Mouse (Mus musculus) hindbrain, embryonic 12.5 days (tissue): ENCODE results near the gene Serinc3. TPM values are rescaled to one million over a fixed set of nuclear protein-coding genes. Genes with fewer than 3 reads are reported as not detected.
"Not testable (repeated sequence)": the region's sequence is repeated elsewhere in the genome, so short reads cannot be mapped to it uniquely, and the experiment has no call there.

Experiments
- ATAC-seq: fragments of 200-750 bp; cut with Nextera tagmentation; 2 replicates; pipeline ENCODE4 v1.8.0; 2017; ENCODE audit warnings: moderate TSS enrichment; ENCODE audit not compliant: low FRiP score
- H3K27ac ChIP-seq: fragments of 300-500 bp; sonication (generic); 2 replicates; pipeline ENCODE4 v1.5.1; 2016; ENCODE audit warnings: mild to moderate bottlenecking
- H3K27me3 ChIP-seq: fragments of 300-500 bp; sonication (generic); 2 replicates; pipeline ENCODE4 v1.6.1; 2016; ENCODE audit warnings: mild to moderate bottlenecking
- H3K36me3 ChIP-seq: fragments of 300-500 bp; sonication (generic); 2 replicates; pipeline ENCODE4 v1.6.1; 2016; ENCODE audit warnings: mild to moderate bottlenecking
- H3K4me1 ChIP-seq: fragments of 300-500 bp; sonication (generic); 2 replicates; pipeline ENCODE4 v1.6.1; 2016
- H3K4me2 ChIP-seq: fragments of 300-500 bp; sonication (generic); replicated peaks from 2 replicates; pipeline ENCODE4 v1.6.1; 2016; ENCODE audit warnings: mild to moderate bottlenecking
- H3K4me3 ChIP-seq: fragments of 300-500 bp; sonication (generic); 2 replicates; pipeline ENCODE4 v1.5.1; 2016; ENCODE audit warnings: mild to moderate bottlenecking
- H3K9ac ChIP-seq: fragments of 300-500 bp; sonication (generic); 2 replicates; pipeline ENCODE4 v1.6.1; 2016; ENCODE audit warnings: mild to moderate bottlenecking, moderate library complexity
- H3K9me3 ChIP-seq: fragments of 300-500 bp; sonication (generic); replicated peaks from 2 replicates; pipeline ENCODE4 v1.6.1; 2016; ENCODE audit warnings: mild to moderate bottlenecking
- WGBS: fragments of 180-500 bp; shearing (Covaris S2); methylation state at CpG from one replicate; pipeline ENCODE4 v1.1.7; 2016; 5-methylcytosine and 5-hydroxymethylcytosine counted together
- polyA plus RNA-seq: library from polyadenylated mRNA; unstranded; fragments of >200 nt; fragmentation: Nextera tagmentation; extraction: Ambion mirVana; gene quantifications from 2 replicates; pipeline ENCODE4 v1.2.1, GENCODE M21; 2016

Serinc3 gene
- polyA plus RNA-seq, 1 experiment from 2014 or later, result 36.2 TPM

DNA sequence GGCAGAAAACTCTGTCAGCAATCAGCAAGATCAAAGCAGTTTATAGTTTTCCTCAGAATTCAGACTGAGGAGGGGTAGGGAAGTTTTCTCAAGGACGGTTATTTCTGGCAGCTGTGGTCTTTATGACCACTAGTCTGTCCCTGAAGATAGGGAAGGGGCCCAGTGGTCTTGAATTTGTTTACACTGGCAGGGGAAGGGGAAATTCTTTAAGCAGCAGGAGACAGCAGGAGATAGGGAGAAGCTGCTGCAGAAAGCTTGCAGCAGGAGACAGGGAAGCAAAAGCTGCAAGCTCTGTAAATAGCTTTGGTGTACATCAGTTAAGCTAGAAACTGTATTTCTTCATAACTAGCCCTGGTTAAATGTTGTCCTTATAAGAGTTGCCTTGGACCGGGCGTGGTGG is 3.2 kb downstream of the Serinc3 start:
- 83% methylated on average over 3 of the region's 3 CpGs for WGBS
- Histone ChIP-seq H3K9me3 (no peaks in the 10 kb centered on the region), H3K4me2 (no peak overlapping the region; the same call in 1 of the 2 replicates), H3K9ac (no peak overlapping the region; the same call in 1 of the 2 replicates), H3K27me3 (no peaks in the 10 kb centered on the region), H3K4me3 (no peak overlapping the region), H3K36me3 (no peaks in the 10 kb centered on the region), H3K4me1 (peaks cover 18% of the 10 kb centered on the region), H3K27ac (no peak overlapping the region)
- no peak for ATAC-seq

DNA sequence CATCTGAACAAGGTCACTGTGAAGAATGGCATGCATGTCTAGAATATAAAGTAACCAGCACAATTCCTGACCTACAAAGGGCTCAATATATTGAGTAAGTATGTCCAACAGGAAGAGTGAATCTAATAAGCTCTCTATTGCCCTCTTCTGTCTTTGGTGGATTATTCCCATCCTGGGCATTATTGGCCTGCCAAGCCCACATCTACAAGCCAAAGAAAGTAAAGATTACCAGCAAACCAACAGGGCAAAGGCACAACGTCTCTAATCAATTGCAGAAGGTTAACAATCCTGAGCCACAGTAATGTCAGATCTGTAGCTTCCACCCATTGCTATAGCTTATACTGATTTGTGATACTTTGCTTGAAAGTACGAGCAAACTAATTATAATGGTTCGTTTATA is 4.4 kb downstream of the Serinc3 start:
- no peaks in the 10 kb centered on the region for H3K9me3 ChIP-seq
- no peak overlapping the region for H3K4me2 ChIP-seq
- ATAC-seq, result no peak
- H3K27me3 ChIP-seq, result no peaks in the 10 kb centered on the region
- no peak overlapping the region for H3K27ac ChIP-seq
- H3K36me3 ChIP-seq, result peaks cover 2% of the 10 kb centered on the region; the same call in 1 of the 2 replicates
- 87% methylated on average over 3 of the region's 3 CpGs for WGBS
- no peak overlapping the region for H3K9ac ChIP-seq
- no peak overlapping the region for H3K4me3 ChIP-seq
- peaks cover 18% of the 10 kb centered on the region for H3K4me1 ChIP-seq

DNA sequence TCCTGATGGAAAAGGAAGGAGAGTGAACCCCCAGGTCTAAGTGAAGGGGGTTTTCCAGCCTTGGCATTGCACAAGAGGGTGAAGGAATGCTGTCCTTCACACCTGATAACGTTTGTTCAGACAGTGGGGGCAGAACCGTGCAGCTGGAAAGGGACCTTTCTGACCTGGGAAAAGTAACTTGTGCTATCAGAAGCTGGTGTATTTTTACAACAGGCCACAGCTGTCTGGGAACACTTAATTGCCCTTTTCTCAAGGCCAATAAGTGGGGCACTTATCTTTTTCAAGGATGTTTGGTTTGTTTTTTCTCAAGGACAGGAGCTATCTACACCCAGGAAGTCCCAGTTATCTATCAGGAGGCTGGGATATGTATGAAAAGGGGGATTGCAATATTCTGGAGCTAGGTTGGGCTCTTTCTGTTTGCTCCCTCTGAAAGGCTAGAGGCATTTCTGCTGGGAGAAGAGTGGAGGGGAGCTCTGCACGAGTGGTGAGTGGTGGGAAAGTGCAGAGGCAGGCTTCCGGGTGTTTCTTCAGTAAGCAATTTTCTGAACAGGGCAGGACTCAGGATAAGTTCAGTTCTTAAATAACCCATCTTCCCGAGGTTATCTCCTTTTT is 7.2 kb downstream of the Serinc3 start:
- H3K4me3 ChIP-seq, result no peak overlapping the region
- peaks cover 17% of the 10 kb centered on the region for H3K36me3 ChIP-seq
- no peak overlapping the region for H3K4me2 ChIP-seq
- no peak overlapping the region for H3K9ac ChIP-seq
- 74% methylated on average over 5 of the region's 5 CpGs for WGBS
- H3K27ac ChIP-seq, result no peak overlapping the region
- H3K9me3 ChIP-seq, result no peaks in the 10 kb centered on the region
- H3K27me3 ChIP-seq, result no peaks in the 10 kb centered on the region
- ATAC-seq, result no peak
- H3K4me1 ChIP-seq, result peaks cover 6% of the 10 kb centered on the region

DNA sequence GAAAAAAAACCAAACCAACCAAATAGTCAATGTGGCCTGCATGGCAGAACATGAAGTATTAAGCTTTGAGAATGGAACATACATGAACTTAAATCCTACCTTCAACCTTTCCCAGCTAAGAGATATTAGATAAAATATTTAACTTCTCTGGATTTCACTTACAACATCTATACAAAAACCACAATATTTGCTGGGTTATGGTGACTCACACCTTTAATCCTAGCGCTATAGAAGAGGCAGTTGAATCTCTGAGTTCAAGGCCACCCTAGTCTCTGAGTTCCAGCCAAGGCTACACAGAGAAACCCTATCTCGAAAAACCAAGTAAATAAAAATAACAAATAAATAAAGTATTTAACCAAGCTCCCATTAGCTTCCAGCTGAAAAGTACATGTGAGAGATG is 8.9 kb downstream of the Serinc3 start:
- Histone ChIP-seq H3K4me3 (no peak overlapping the region), H3K36me3 (peaks cover 32% of the 10 kb centered on the region), H3K27ac (no peak overlapping the region), H3K9me3 (no peaks in the 10 kb centered on the region), H3K4me1 (no peaks in the 10 kb centered on the region), H3K9ac (no peak overlapping the region), H3K27me3 (no peaks in the 10 kb centered on the region), H3K4me2 (no peak overlapping the region)
- no peak for ATAC-seq
- WGBS, result 97% methylated on average over 2 of the region's 2 CpGs

DNA sequence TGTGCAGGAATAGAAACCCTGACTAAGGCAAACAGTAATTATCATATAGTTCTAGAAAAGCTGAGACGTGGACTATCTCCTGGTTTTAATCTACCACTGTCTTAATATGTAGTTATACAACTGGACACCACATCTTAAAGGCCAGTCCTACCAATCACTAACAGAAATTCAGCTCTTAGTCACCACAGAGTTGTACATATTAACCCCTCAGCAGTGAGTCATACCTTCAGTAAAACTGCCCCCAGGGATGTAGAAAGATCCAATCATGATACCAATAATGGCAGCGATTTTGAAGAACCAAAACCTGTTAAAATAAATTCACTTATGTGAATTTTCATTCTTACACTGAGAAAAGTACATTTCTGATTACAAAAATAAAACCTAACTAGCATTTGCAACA is 10.7 kb downstream of the Serinc3 start:
- H3K4me2 ChIP-seq, result no peak overlapping the region
- no peak overlapping the region for H3K27ac ChIP-seq
- no peak for ATAC-seq
- WGBS, result 96% methylated on average over 2 of the region's 2 CpGs
- no peaks in the 10 kb centered on the region for H3K4me1 ChIP-seq
- H3K36me3 ChIP-seq, result peaks cover 48% of the 10 kb centered on the region
- H3K4me3 ChIP-seq, result no peak overlapping the region
- H3K9me3 ChIP-seq, result no peaks in the 10 kb centered on the region
- H3K9ac ChIP-seq, result no peak overlapping the region
- no peaks in the 10 kb centered on the region for H3K27me3 ChIP-seq

DNA sequence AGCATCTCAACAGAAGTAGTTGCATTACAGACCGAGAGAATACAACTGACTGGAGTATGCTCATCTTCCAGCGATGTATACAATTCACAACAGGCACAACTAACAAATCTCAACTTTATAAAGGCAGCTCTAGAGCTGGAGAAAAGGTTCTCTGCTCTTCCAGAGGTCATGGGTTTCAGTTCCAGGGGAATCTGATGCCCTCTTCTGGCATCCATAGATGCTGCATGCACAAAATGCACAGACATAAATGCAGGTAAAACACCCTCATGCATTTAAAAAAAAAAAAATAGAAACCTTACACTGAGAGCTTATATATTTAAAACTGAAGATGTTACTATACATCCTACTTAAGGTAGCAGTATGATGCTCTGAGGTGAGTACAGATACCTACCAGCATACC is 13.2 kb downstream of the Serinc3 start:
- no peak overlapping the region for H3K27ac ChIP-seq
- H3K9ac ChIP-seq, result no peak overlapping the region
- H3K27me3 ChIP-seq, result no peaks in the 10 kb centered on the region
- peaks cover 71% of the 10 kb centered on the region for H3K36me3 ChIP-seq
- no peaks in the 10 kb centered on the region for H3K4me1 ChIP-seq
- ATAC-seq, result no peak
- H3K9me3 ChIP-seq, result no peaks in the 10 kb centered on the region
- no peak overlapping the region for H3K4me2 ChIP-seq
- H3K4me3 ChIP-seq, result no peak overlapping the region
- 92% methylated on average over 2 of the region's 2 CpGs for WGBS

DNA sequence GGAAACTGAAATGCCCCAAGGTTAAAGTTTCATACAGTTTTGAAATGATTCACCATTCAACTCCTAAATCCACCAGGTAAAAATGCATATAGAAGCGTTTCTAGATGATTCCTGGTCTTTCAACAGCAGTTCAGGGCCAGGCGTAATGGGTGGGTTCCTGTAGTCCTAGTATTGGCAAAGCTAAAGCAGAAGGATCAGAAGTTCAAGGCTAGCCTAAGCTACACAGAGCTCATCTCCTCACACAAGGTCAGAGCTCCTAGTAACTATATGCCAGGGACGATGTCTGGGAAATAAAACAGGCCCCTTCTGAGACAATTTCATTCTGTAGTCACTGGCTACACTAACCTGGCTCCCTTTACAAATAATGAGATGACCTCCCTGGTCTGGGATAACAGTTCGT is 13.7 kb downstream of the Serinc3 start:
- Histone ChIP-seq H3K4me1 (no peaks in the 10 kb centered on the region), H3K9me3 (no peaks in the 10 kb centered on the region), H3K27ac (no peak overlapping the region), H3K4me2 (no peak overlapping the region), H3K4me3 (no peak overlapping the region), H3K36me3 (peaks cover 75% of the 10 kb centered on the region), H3K27me3 (no peaks in the 10 kb centered on the region), H3K9ac (no peak overlapping the region)
- ATAC-seq, result no peak
- WGBS, result 94% methylated on average over 4 of the region's 4 CpGs

DNA sequence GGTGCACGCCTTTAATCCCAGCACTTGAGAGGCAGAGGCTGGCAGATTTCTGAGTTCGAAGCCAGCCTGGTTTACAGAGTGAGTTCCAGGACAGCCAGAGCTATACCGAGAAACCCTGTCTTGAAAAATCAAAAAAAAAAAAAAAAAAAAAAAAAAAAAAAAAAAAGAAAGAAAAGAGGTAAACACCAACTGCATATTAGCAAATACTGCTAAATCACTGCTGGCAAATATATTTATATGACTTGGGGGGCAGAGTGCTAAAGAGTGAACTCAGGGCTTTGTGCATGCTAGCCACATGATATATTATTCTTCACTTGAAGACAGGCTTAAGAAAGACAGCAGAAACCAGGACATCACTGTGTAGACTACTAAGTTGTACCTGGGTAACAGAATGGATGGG is 23.5 kb downstream of the Serinc3 start:
- peaks cover 76% of the 10 kb centered on the region for H3K36me3 ChIP-seq
- H3K9ac ChIP-seq, H3K27me3 ChIP-seq, H3K4me1 ChIP-seq, H3K4me2 ChIP-seq, H3K4me3 ChIP-seq, ATAC-seq, H3K9me3 ChIP-seq, H3K27ac ChIP-seq: not testable (repeated sequence)
- 94% methylated on average over 3 of the region's 3 CpGs for WGBS

DNA sequence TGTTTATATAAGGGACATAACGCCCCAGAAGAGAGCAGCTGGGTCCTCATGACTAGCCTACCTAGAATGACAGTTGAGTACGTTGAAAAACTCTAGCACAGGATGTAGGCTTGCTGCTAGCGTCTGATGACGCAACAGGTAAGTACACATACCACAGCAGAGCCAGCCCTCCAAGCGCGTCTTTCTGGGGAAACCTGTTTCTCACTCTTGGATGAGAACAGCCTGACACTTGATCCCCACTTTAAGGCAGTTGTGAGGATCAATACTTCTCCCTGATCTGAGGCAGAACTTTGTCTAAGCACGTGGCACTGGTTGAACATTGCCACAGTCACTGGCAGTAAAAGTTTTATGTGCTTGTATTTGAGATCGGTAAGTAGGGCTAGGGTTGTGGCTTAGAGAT is 24.5 kb downstream of the Serinc3 start:
- H3K9ac ChIP-seq, result no peak overlapping the region
- H3K27ac ChIP-seq, result no peak overlapping the region
- no peaks in the 10 kb centered on the region for H3K27me3 ChIP-seq
- H3K4me1 ChIP-seq, result no peaks in the 10 kb centered on the region
- no peak overlapping the region for H3K4me2 ChIP-seq
- WGBS, result 89% methylated on average over 8 of the region's 8 CpGs
- ATAC-seq, result no peak
- peaks cover 75% of the 10 kb centered on the region for H3K36me3 ChIP-seq
- no peaks in the 10 kb centered on the region for H3K9me3 ChIP-seq
- H3K4me3 ChIP-seq, result no peak overlapping the region

DNA sequence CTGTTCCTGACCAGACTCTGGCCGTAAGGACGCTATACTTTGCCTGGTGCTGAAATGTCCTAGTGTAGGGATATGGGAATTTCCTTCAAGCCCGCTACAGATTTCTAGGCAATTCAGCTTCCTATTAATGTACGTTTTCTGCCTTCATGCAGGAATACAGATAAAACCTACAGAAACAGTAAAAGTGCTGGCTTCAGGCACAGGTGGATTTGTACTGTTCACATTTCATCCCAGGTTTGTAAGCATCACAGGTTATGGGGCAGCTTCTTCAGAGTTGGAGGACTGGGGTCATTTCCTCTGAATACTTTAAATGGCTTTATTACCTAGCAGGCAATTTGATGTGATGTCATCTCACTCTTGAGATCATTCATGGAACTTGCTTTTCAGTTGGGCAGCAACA is 27.1 kb downstream of the Serinc3 start:
- no peak overlapping the region for H3K27ac ChIP-seq
- no peaks in the 10 kb centered on the region for H3K9me3 ChIP-seq
- ATAC-seq, result no peak
- H3K4me1 ChIP-seq, result no peaks in the 10 kb centered on the region
- H3K4me3 ChIP-seq, result no peak overlapping the region
- H3K36me3 ChIP-seq, result peaks cover 79% of the 10 kb centered on the region
- no peak overlapping the region for H3K9ac ChIP-seq
- H3K27me3 ChIP-seq, result no peaks in the 10 kb centered on the region
- 91% methylated on average over 4 of the region's 4 CpGs for WGBS
- no peak overlapping the region for H3K4me2 ChIP-seq

DNA sequence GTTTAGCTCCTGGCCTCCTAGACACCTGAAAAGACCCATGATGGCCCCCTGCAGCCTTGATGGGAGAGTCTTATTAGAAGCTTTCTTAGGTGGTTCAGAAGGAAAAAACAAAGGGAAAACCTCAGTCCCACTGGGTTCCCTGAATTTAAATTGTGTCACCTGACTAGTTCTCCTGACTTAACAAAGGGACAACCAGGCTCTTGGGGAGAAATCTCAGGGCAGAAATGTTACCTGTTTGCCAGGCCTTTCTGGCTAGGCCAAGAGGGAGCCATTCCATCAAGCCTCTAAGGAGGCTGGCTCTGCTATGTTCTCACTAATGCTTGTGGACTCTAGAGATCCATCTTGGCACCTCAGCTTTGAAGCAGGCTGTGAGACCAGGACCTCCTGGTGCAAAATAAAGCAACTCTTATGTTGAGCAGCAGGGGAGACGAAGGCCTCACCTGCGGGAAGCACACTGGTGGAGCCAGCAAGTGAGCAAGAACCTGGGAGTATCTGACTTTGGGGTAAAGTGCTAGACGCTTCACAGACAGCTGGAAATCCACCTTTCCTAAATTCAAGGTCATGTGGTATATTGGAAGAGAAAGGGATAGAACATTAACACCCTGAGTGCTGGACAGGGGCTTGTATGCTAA is 27.6 kb downstream of the Serinc3 start:
- H3K36me3 ChIP-seq, result peaks cover 80% of the 10 kb centered on the region
- WGBS, result 83% methylated on average over 3 of the region's 3 CpGs
- H3K27ac ChIP-seq, result no peak overlapping the region
- H3K9ac ChIP-seq, result no peak overlapping the region
- no peaks in the 10 kb centered on the region for H3K4me1 ChIP-seq
- no peaks in the 10 kb centered on the region for H3K9me3 ChIP-seq
- no peaks in the 10 kb centered on the region for H3K27me3 ChIP-seq
- no peak for ATAC-seq
- no peak overlapping the region for H3K4me3 ChIP-seq
- no peak overlapping the region for H3K4me2 ChIP-seq

DNA sequence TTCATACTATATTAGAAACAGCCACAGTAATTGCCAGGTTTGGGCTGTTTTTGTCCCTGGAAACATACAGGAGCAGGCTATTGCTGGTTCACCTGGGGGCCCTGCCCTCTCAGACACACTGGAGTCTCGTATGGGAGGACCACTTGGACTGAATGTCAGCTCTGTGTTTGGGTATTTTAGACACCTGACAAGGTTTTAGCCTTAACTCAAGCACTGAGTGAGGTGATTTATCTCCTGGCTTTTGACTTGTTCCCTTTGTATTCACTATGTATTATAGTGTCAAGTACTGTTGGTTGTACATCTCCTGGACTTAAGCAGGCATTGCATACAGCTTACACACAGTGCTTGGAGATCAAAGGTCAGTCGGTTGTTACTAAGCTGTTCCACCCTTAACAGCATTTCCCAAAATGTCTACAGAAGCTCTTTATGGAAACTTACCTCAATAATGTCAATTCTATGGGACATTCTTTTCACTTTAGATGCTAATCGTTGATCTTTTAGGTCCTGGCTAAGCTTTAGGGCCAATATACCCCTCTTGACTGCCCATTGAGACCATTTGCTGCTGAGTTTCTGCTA is 28.2 kb downstream of the Serinc3 start:
- H3K4me2 ChIP-seq, result no peak overlapping the region
- H3K4me1 ChIP-seq, result no peaks in the 10 kb centered on the region
- no peaks in the 10 kb centered on the region for H3K27me3 ChIP-seq
- ATAC-seq, result no peak
- H3K4me3 ChIP-seq, result no peak overlapping the region
- no peak overlapping the region for H3K9ac ChIP-seq
- peaks cover 86% of the 10 kb centered on the region for H3K36me3 ChIP-seq
- 89% methylated on average over 3 of the region's 3 CpGs for WGBS
- H3K9me3 ChIP-seq, result no peaks in the 10 kb centered on the region
- H3K27ac ChIP-seq, result no peak overlapping the region
